Mouse (Mus musculus) liver, postnatal 0 days (tissue): ENCODE measurements around the gene Traf3.

ENCODE experiments used
- CTCF ChIP-seq: sonication (generic); IDR thresholded peaks from 2 replicates; pipeline ENCODE4 v1.5.1; 2016; ENCODE audit warnings: antibody characterized with exemption, low read depth
- EP300 ChIP-seq: IDR thresholded peaks from 2 replicates; pipeline ENCODE4 v1.6.1; 2016; ENCODE audit warnings: antibody characterized with exemption, low read depth, mild to moderate bottlenecking

GRCm38 (mm10) chr12:111165146-111165812 lies 891 bp upstream of the Traf3 start:
- TF ChIP-seq EP300 = no peak
- peak; percentile 65 for TF ChIP-seq CTCF
